Mouse (Mus musculus) adrenal gland, postnatal 0 days (tissue): ENCODE results near the gene Efna1. TPM values are rescaled to one million over a fixed set of nuclear protein-coding genes. Genes with fewer than 3 reads are reported as not detected.
A peak's percentile ranks its signal among the peaks of the same experiment; 100 is the strongest.

Experiments
- microRNA-seq: library from miRNA; unstranded; fragments of <30 nt; microRNA quantifications from one replicate; pipeline ENCODE4, GENCODE M21; 2016; ENCODE audit warnings: borderline replicate concordance; ENCODE audit not compliant: insufficient number of aligned reads
- polyA plus RNA-seq: library from polyadenylated mRNA; unstranded; fragments of >200 nt; fragmentation: Nextera tagmentation; extraction: Ambion mirVana; gene quantifications from 2 replicates; pipeline ENCODE4 v1.2.1, GENCODE M21; 2015

Gene Efna1
- polyA plus RNA-seq = 24.9 and 28.6 TPM in 2 replicates

GRCm38 (mm10) chr3:89280606-89281511 lies at the start of gene Efna1:
Gene Efna1 (minus strand): TSS chr3:89281142.

GRCm38 (mm10) chr3:89322514-89323165 lies 41.7 kb upstream of the Efna1 start, which contains the start of gene Efna3:
Gene Efna3 (minus strand): TSS chr3:89322965.

GRCm38 (mm10) chr3:89270051-89270755 lies 10.7 kb downstream of the Efna1 start, which contains the start of gene Slc50a1:
Gene Slc50a1 (minus strand): TSS chr3:89270570.

GRCm38 (mm10) chr3:89259076-89259475 lies 21.9 kb downstream of the Efna1 start, which contains the start of gene Dpm3:
Gene Dpm3 (plus strand): TSS chr3:89259358.

GRCm38 (mm10) chr3:89246261-89247100 lies 34.5 kb downstream of the Efna1 start, which contains the start of gene Trim46:
Gene Trim46 (minus strand): TSS chr3:89246309.

GRCm38 (mm10) chr3:89245688-89246171 lies 35.2 kb downstream of the Efna1 start, which contains the start of gene Krtcap2:
Gene Krtcap2 (plus strand): TSS chr3:89245966.

GRCm38 (mm10) chr3:89228836-89229235 lies 52.1 kb downstream of the Efna1 start, which contains the start of gene Muc1:
Gene Muc1 (plus strand): TSS chr3:89229057.

GRCm38 (mm10) chr3:89226900-89227299 lies 54.0 kb downstream of the Efna1 start, which contains the start of gene Mtx1:
Gene Mtx1 (minus strand): TSS chr3:89227088.

Small RNA genes lying within 50 kb of the gene (microRNA-seq; reads per million reads assigned to microRNA genes)
- 83.0 reads per million, percentile 40 among the genes with 10 or more reads in this experiment for gene Mir92b

Other genes with a start within 250 kb of the Efna1 start
- 21.4 and 28.7 TPM in 2 replicates for gene Rusc1, start 187.8 kb downstream of the Efna1 start, polyA plus RNA-seq
- 0.07 TPM in 1 of 2 replicates, not detected in the other for gene Gm43738, start 180.0 kb downstream of the Efna1 start, polyA plus RNA-seq
- gene Fdps, start 179.2 kb downstream of the Efna1 start, polyA plus RNA-seq = 166 and 200 TPM in 2 replicates
- gene Pklr, start 145.0 kb downstream of the Efna1 start, polyA plus RNA-seq = 1.1 and 3.9 TPM in 2 replicates
- gene Hcn3, start 120.9 kb downstream of the Efna1 start, polyA plus RNA-seq = 5.8 and 7.6 TPM in 2 replicates
- gene Clk2, start 116.3 kb downstream of the Efna1 start, polyA plus RNA-seq = 12.7 and 19.7 TPM in 2 replicates
- 75.6 and 121 TPM in 2 replicates for gene Scamp3, start 103.7 kb downstream of the Efna1 start, polyA plus RNA-seq
- gene Fam189b, start 98.0 kb downstream of the Efna1 start, polyA plus RNA-seq = 22.3 and 31.0 TPM in 2 replicates
- 38.2 and 55.0 TPM in 2 replicates for gene Gba, start 78.2 kb downstream of the Efna1 start, polyA plus RNA-seq
- 34.1 and 36.8 TPM in 2 replicates for gene Thbs3, start 66.0 kb downstream of the Efna1 start, polyA plus RNA-seq
- 176 and 209 TPM in 2 replicates for gene Mtx1, start 54.1 kb downstream of the Efna1 start, polyA plus RNA-seq
- 0.90 and 0.91 TPM in 2 replicates for gene Muc1, start 52.1 kb downstream of the Efna1 start, polyA plus RNA-seq
- 301 and 333 TPM in 2 replicates for gene Krtcap2, start 35.2 kb downstream of the Efna1 start, polyA plus RNA-seq
- gene Trim46, start 34.8 kb downstream of the Efna1 start, polyA plus RNA-seq = 2.4 and 7.3 TPM in 2 replicates
- gene Dpm3, start 21.8 kb downstream of the Efna1 start, polyA plus RNA-seq = 221 and 274 TPM in 2 replicates
- gene Slc50a1, start 10.6 kb downstream of the Efna1 start, polyA plus RNA-seq = 111 and 136 TPM in 2 replicates
- gene Efna3, start 41.8 kb upstream of the Efna1 start, polyA plus RNA-seq = 2.8 and 8.6 TPM in 2 replicates
- 4.9 and 6.7 TPM in 2 replicates for gene Efna4, start 56.9 kb upstream of the Efna1 start, polyA plus RNA-seq
- gene Adam15, start 68.9 kb upstream of the Efna1 start, polyA plus RNA-seq = 53.7 and 56.4 TPM in 2 replicates
- 0.07 and 0.13 TPM in 2 replicates for gene Dcst2, start 80.8 kb upstream of the Efna1 start, polyA plus RNA-seq
- 0.22 and 0.35 TPM in 2 replicates for gene Dcst1, start 84.1 kb upstream of the Efna1 start, polyA plus RNA-seq
- 1.8 and 3.6 TPM in 2 replicates for gene Zbtb7b, start 113.6 kb upstream of the Efna1 start, polyA plus RNA-seq
- not detected in 2 replicates for gene Lenep, start 121.7 kb upstream of the Efna1 start, polyA plus RNA-seq
- gene Flad1, start 130.7 kb upstream of the Efna1 start, polyA plus RNA-seq = 14.7 and 24.0 TPM in 2 replicates
- 213 and 238 TPM in 2 replicates for gene Cks1b, start 137.2 kb upstream of the Efna1 start, polyA plus RNA-seq
- gene Shc1, start 137.3 kb upstream of the Efna1 start, polyA plus RNA-seq = 85.7 and 99.5 TPM in 2 replicates
- 19.8 and 23.7 TPM in 2 replicates for gene Pygo2, start 149.1 kb upstream of the Efna1 start, polyA plus RNA-seq
- 26.9 and 45.2 TPM in 2 replicates for gene Pbxip1, start 155.6 kb upstream of the Efna1 start, polyA plus RNA-seq
- 28.5 and 31.1 TPM in 2 replicates for gene Pmvk, start 173.4 kb upstream of the Efna1 start, polyA plus RNA-seq
- gene Kcnn3, start 239.0 kb upstream of the Efna1 start, polyA plus RNA-seq = 2.1 TPM in 2 replicates